Mouse (Mus musculus): Measurements from ENCODE around the gene Art5. TPM values are rescaled to one million over a fixed set of nuclear protein-coding genes. Genes with fewer than 3 reads are reported as not detected.
"Not testable (repeated sequence)": the region's sequence is repeated elsewhere in the genome, so short reads cannot be mapped to it uniquely, and the experiment has no call there.

Gene Art5
- polyA plus RNA-seq, 1 experiment from 2014 or later, result 2.0 TPM

DNA sequence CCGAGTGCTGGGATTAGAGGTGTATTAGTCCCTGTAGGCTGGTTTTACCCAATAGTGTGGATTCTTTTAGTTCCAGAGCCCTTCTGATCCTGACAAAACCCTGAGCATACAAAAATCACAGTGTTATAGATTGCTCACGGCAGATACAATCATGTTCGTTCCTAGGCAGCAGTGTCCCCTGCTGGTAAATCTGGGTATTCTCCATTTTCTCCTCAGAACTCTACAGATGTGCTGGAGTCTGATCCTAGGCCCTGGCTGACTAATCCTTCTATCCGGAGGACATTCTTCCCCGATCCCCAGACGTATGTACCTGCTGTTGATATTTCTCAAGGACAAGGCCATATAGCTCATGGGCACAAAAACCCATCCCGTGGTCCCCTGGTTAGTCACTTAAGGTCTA lies 30.8 kb downstream of the Art5 start:
- H3K4me1 ChIP-seq, result no peaks in the 10 kb centered on the region
- no peak overlapping the region for H3K27ac ChIP-seq
- H3K27me3 ChIP-seq, result no peaks in the 10 kb centered on the region
- no peak overlapping the region for H3K9ac ChIP-seq
- no peaks in the 10 kb centered on the region for H3K9me3 ChIP-seq
- H3K36me3 ChIP-seq, result peaks cover 90% of the 10 kb centered on the region
- 81% methylated on average over 7 of the region's 7 CpGs for WGBS
- ATAC-seq (ENCODE audit: insufficient number of reproducible peaks, insufficient read depth, low FRiP score, low TSS enrichment), result no peak
- H3K4me3 ChIP-seq, result no peak overlapping the region
- no peak overlapping the region for H3K4me2 ChIP-seq (replicated peaks)

DNA sequence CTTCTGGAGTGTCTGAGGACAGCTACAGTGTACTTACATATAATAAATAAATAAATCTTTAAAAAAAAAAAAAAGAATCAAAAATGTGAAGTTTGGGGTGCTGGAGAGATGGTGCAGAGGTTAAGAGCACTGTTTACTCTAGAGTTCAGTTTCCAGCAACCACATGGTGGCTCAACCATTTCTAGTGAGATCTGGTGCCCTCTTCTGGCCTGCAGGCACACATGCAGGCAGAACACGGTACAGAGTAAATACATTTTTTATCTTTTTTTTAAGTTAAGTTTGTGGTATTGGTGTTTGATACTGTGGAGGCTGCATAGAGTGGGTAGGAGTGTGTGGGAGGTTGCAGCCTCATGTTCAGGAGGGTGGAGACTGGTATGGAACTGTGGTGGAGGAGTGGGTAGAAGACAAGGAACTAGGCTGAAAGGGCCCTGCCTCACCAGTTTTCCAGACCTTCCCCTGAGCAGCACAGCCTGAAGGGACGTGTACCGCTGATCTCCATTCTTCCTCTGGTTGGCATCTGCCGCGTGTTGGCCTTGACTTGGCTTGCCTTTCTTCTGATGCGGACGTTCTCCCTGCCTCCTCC lies 32.5 kb downstream of the Art5 start:
- no peak for ATAC-seq (ENCODE audit: insufficient number of reproducible peaks, insufficient read depth, low FRiP score, low TSS enrichment)
- Histone ChIP-seq H3K4me1 (no peaks in the 10 kb centered on the region), H3K27me3 (no peaks in the 10 kb centered on the region), H3K27ac (no peak overlapping the region), H3K9ac (no peak overlapping the region), H3K4me2 (replicated peaks) (no peak overlapping the region), H3K4me3 (no peak overlapping the region), H3K9me3 (no peaks in the 10 kb centered on the region), H3K36me3 (peaks cover 87% of the 10 kb centered on the region)
- 86% methylated on average over 7 of the region's 7 CpGs for WGBS

DNA sequence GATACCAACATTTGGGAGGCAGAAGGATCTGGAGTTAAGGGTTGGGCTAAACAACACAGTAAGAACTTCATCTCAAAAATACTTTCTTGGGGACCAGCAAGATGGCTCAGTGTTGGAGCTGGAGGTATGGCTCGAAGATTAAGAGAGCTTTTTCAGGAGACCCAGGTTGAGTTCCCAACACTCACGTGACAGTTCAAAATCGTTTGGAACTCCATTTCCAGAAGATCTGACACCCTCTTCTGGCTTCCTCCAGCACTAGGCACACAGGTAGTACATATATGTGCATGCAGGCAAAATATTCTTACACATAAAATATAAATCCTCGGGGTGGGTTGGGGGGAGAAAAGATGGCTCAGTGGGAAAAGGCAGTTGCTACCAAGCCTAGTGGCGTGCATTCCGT lies 42.9 kb downstream of the Art5 start:
- H3K4me3 ChIP-seq, result peak overlapping the region; percentile 64
- no peaks in the 10 kb centered on the region for H3K27me3 ChIP-seq
- H3K9me3 ChIP-seq, result no peaks in the 10 kb centered on the region
- WGBS, result 74% methylated on average over 6 of the region's 6 CpGs
- H3K27ac ChIP-seq, result no peak overlapping the region
- no peak for ATAC-seq (ENCODE audit: insufficient number of reproducible peaks, insufficient read depth, low FRiP score, low TSS enrichment)
- peak overlapping the region; percentile 74 for H3K4me2 ChIP-seq (replicated peaks)
- H3K9ac ChIP-seq, result peak overlapping the region; percentile 64
- peaks cover 5% of the 10 kb centered on the region; the same call in 1 of the 2 replicates for H3K36me3 ChIP-seq
- peaks cover 17% of the 10 kb centered on the region for H3K4me1 ChIP-seq

DNA sequence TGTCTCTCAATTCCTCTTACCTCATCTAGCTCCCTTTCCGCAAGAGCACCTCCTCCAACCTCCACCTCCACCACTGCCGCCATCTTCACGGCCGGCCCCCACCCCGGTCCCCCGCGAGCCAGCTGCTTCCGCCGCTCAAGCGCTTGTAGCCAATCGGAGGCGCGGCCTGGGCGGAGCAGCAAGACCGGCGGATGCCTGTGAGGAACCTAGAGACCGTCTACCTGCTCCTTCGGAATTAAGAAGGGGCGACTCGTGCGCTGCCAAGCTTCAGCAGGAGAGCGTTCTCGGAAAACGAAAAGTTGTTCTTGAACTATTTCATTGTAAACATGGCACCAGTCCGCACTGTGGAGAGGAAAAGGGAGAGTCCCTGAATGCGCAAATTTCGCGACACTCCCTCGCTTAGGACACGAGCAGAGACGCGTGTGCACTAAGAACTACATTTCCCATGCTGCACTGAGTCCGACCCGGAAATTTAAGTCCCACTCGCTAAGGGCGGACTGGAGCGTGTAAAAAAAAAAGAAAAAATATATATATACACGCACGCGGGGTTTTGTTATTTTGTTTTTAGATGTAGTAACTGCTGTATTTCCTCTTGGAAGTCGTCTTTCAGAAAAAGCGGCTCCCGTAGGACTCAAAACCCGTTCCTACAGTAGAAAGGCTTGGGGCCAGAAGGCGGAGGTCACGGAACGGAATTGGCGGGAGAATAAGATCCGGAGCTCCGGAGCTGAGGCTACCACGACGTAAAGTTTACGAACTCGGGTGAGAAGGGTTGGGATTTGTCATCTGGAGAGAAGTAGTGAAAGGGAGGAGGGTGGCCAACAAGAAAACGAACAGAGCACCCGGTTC lies 44.0 kb downstream of the Art5 start, which contains the start of the genes Rnf121, Xndc1 and Xntrpc:
Gene Rnf121, minus strand, starts transcription at position 424 of the 846 bp plus-strand sequence.
Gene Xndc1, plus strand, starts transcription at position 466 of the 846 bp plus-strand sequence.
Gene Xntrpc, plus strand, starts transcription at position 668 of the 846 bp plus-strand sequence.
- no peaks in the 10 kb centered on the region for H3K9me3 ChIP-seq
- H3K27me3 ChIP-seq, result no peaks in the 10 kb centered on the region
- H3K27ac ChIP-seq, result peak within 1 kb of the TSS; percentile 78
- ATAC-seq (ENCODE audit: insufficient number of reproducible peaks, insufficient read depth, low FRiP score, low TSS enrichment), result peak; percentile 99
- peak within 1 kb of the TSS; percentile 64 for H3K9ac ChIP-seq
- peak within 1 kb of the TSS; percentile 74 for H3K4me2 ChIP-seq (replicated peaks)
- under 1% methylated on average over 56 of the region's 56 CpGs for whole genome bisulfite sequencing
- peak within 1 kb of the TSS; percentile 64 for H3K4me3 ChIP-seq
- peaks cover 17% of the 10 kb centered on the region for H3K4me1 ChIP-seq
- H3K36me3 ChIP-seq, result peaks cover 3% of the 10 kb centered on the region; the same call in 1 of the 2 replicates

DNA sequence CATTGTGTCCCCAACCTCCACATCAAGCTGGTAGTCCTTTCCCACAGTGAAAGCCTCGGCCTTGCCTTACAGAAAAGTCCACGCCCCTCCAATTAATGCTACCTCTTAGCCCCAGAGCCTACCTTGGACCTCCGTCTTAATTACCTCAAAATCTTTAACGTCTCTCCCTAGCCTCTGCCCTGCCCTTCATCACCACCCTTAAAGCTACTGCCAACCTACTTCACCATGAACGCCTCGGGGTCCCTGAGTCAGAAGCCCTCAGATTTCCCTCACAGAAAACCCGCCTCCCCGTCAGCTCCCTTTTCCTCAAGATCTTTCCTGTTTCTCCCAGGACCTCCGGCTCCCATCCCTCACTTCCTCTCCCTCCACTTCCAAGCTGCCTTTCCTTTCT lies 44.6 kb downstream of the Art5 start:
- under 1% methylated on average over 9 of the region's 9 CpGs for WGBS
- Histone ChIP-seq H3K27me3 (no peaks in the 10 kb centered on the region), H3K4me1 (peaks cover 17% of the 10 kb centered on the region), H3K4me3 (peak overlapping the region; percentile 64), H3K9me3 (no peaks in the 10 kb centered on the region), H3K36me3 (peaks cover 7% of the 10 kb centered on the region; the same call in 1 of the 2 replicates), H3K9ac (peak overlapping the region; percentile 64), H3K4me2 (replicated peaks) (peak overlapping the region; percentile 74), H3K27ac (peak overlapping the region; percentile 78; the same call in 1 of the 2 replicates)
- ATAC-seq (ENCODE audit: insufficient number of reproducible peaks, insufficient read depth, low FRiP score, low TSS enrichment), result no peak

DNA sequence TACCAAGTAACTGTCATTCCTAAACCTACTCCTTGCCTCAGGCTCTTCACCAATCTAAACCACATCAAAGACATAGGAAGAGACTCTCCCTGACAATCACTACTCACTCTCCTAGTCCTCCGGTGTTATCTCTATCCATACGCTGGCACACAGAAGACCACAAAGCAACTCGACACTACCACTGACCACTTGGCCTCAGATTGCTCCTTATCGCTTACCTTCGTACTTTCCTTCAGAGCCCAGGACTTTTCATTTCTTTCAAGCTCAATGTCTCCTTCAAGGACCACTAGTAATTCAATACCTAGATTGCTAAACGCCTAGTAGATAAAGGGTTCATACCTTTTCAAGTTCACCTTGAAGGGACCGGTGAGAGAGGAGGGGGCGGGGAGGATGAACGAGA lies 45.4 kb downstream of the Art5 start:
- H3K9ac ChIP-seq, result no peak overlapping the region; the same call in 1 of the 2 replicates
- WGBS, result 83% methylated on average over 9 of the region's 9 CpGs
- peak overlapping the region; percentile 74 for H3K4me2 ChIP-seq (replicated peaks)
- H3K27ac ChIP-seq, result no peak overlapping the region
- ATAC-seq (ENCODE audit: insufficient number of reproducible peaks, insufficient read depth, low FRiP score, low TSS enrichment), result no peak
- peaks cover 17% of the 10 kb centered on the region for H3K4me1 ChIP-seq
- peak overlapping the region; percentile 64 for H3K4me3 ChIP-seq
- H3K27me3 ChIP-seq, result no peaks in the 10 kb centered on the region
- no peaks in the 10 kb centered on the region for H3K9me3 ChIP-seq
- H3K36me3 ChIP-seq, result peaks cover 15% of the 10 kb centered on the region

DNA sequence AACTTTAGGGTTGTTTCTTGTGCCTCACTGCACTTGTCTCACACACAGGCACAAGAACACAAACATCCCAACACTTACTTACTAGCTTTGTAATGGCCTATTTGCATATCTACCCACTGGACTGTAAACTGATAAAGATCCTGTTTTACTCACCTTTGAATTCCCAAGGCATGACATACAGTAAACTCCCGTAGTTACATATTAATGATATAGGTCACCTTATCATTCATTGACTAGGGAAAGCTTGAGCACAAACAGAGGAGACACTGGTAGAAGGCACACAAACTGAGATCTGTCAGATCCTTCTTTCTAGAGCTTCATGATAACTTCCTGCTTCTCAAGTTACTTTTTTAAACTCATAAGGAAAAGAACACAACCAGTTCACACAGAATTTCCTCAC lies 47.1 kb downstream of the Art5 start:
- H3K4me1 ChIP-seq, result peaks cover 17% of the 10 kb centered on the region
- no peak overlapping the region for H3K4me3 ChIP-seq
- H3K9ac ChIP-seq, result no peak overlapping the region
- no peak for ATAC-seq (ENCODE audit: insufficient number of reproducible peaks, insufficient read depth, low FRiP score, low TSS enrichment)
- no peak overlapping the region for H3K4me2 ChIP-seq (replicated peaks)
- H3K27me3 ChIP-seq, result no peaks in the 10 kb centered on the region
- no peaks in the 10 kb centered on the region for H3K9me3 ChIP-seq
- H3K27ac ChIP-seq, result no peak overlapping the region
- 89% methylated on average over 1 of the region's 1 CpGs for WGBS
- H3K36me3 ChIP-seq, result peaks cover 13% of the 10 kb centered on the region

DNA sequence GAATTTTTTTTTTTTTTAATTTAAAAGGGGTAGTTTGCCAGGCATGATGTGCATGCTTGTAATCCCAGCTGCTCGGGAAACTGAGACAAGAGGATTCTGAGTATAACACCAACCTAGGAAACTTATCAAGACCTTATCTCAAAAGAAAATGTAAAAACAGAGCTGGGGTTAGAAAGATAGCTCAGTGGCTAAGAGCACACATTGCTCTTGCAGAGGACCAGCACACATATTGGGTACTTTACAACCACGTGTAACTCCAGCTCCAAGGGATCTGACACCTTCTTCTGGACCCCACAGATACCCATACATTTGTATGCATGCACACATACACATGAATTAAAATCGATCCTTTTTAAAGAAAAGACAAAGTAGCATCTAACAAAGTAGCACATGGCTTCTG lies 47.9 kb downstream of the Art5 start:
- H3K27ac ChIP-seq, result no peak overlapping the region
- no peak overlapping the region for H3K4me2 ChIP-seq (replicated peaks)
- no peak for ATAC-seq (ENCODE audit: insufficient number of reproducible peaks, insufficient read depth, low FRiP score, low TSS enrichment)
- H3K4me3 ChIP-seq, result no peak overlapping the region
- H3K36me3 ChIP-seq, result peaks cover 17% of the 10 kb centered on the region
- H3K27me3 ChIP-seq, result no peaks in the 10 kb centered on the region
- H3K9me3 ChIP-seq, result no peaks in the 10 kb centered on the region
- WGBS, result 89% methylated on average over 3 of the region's 3 CpGs
- peaks cover 13% of the 10 kb centered on the region for H3K4me1 ChIP-seq
- H3K9ac ChIP-seq, result no peak overlapping the region

DNA sequence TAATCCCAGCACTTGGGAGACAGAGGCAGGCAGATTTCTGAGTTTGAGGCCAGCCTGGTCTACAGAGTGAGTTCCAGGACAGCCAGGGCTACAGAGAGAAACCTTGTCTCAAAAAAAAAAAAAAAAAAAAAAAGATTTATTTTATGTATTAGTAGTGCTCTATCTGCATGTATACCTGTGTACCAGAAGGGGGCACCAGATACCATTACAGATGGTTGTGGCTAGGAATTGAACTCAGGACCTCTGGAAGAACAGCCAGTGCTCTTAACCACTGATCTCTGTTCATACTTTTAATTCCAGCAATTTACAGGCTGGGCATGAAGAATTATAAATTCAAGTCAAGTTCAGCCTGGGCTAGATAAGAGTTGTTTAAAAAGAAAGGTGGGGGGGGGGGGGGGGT lies 60.8 kb downstream of the Art5 start:
- not testable (repeated sequence) for H3K4me1 ChIP-seq; H3K27me3 ChIP-seq; H3K4me2 ChIP-seq (replicated peaks); H3K27ac ChIP-seq; H3K9ac ChIP-seq; H3K4me3 ChIP-seq; H3K9me3 ChIP-seq; ATAC-seq (ENCODE audit: insufficient number of reproducible peaks, insufficient read depth, low FRiP score, low TSS enrichment)
- H3K36me3 ChIP-seq, result peaks cover 16% of the 10 kb centered on the region

Other genes starting within 250 kb of the Art5 start
- gene Anapc15, start 245.8 kb downstream of the Art5 start, polyA plus RNA-seq (2016; fragmentation: Nextera tagmentation; extraction: Ambion mirVana), result 75.5 and 76.6 TPM in 2 replicates
- 1.1 and 1.2 TPM in 2 replicates for gene Folr1, start 238.7 kb downstream of the Art5 start, polyA plus RNA-seq (2016; fragmentation: Nextera tagmentation; extraction: Ambion mirVana)
- 153 and 158 TPM in 2 replicates for gene Lamtor1, start 203.6 kb downstream of the Art5 start, polyA plus RNA-seq (2016; fragmentation: Nextera tagmentation; extraction: Ambion mirVana)
- gene Tomt, start 203.1 kb downstream of the Art5 start, polyA plus RNA-seq (2016; fragmentation: Nextera tagmentation; extraction: Ambion mirVana), result 0.61 and 0.65 TPM in 2 replicates
- 8.8 and 9.8 TPM in 2 replicates for gene Lrrc51, start 175.6 kb downstream of the Art5 start, polyA plus RNA-seq (2016; fragmentation: Nextera tagmentation; extraction: Ambion mirVana)
- gene Numa1, start 175.4 kb downstream of the Art5 start, polyA plus RNA-seq (2016; fragmentation: Nextera tagmentation; extraction: Ambion mirVana), result 115 and 119 TPM in 2 replicates
- 3.6 and 3.8 TPM in 2 replicates for gene Il18bp, start 90.8 kb downstream of the Art5 start, polyA plus RNA-seq (2016; fragmentation: Nextera tagmentation; extraction: Ambion mirVana)
- gene Rnf121, start 44.0 kb downstream of the Art5 start, polyA plus RNA-seq (2016; fragmentation: Nextera tagmentation; extraction: Ambion mirVana), result 28.9 and 33.5 TPM in 2 replicates
- gene Xndc1, start 44.0 kb downstream of the Art5 start, polyA plus RNA-seq (2016; fragmentation: Nextera tagmentation; extraction: Ambion mirVana), result 46.2 and 48.3 TPM in 2 replicates
- gene Xntrpc, start 43.8 kb downstream of the Art5 start, polyA plus RNA-seq (2016; fragmentation: Nextera tagmentation; extraction: Ambion mirVana), result 2.6 and 3.5 TPM in 2 replicates
- gene Trpc2, start 26.4 kb downstream of the Art5 start, polyA plus RNA-seq (2016; fragmentation: Nextera tagmentation; extraction: Ambion mirVana), result 0.28 TPM in 1 of 2 replicates, not detected in the other
- 3.4 and 6.0 TPM in 2 replicates for gene Art1, start 7.7 kb downstream of the Art5 start, polyA plus RNA-seq (2016; fragmentation: Nextera tagmentation; extraction: Ambion mirVana)
- not detected in 2 replicates for gene Chrna10, start 7.3 kb upstream of the Art5 start, polyA plus RNA-seq (2016; fragmentation: Nextera tagmentation; extraction: Ambion mirVana)
- 46.6 and 46.9 TPM in 2 replicates for gene Nup98, start 100.7 kb upstream of the Art5 start, polyA plus RNA-seq (2016; fragmentation: Nextera tagmentation; extraction: Ambion mirVana)
- 78.4 and 83.3 TPM in 2 replicates for gene Pgap2, start 100.7 kb upstream of the Art5 start, polyA plus RNA-seq (2016; fragmentation: Nextera tagmentation; extraction: Ambion mirVana)
- 48.7 and 50.0 TPM in 2 replicates for gene Rhog, start 146.6 kb upstream of the Art5 start, polyA plus RNA-seq (2016; fragmentation: Nextera tagmentation; extraction: Ambion mirVana)
- 24.6 and 25.0 TPM in 2 replicates for gene Stim1, start 158.3 kb upstream of the Art5 start, polyA plus RNA-seq (2016; fragmentation: Nextera tagmentation; extraction: Ambion mirVana)

Measured in embryonic facial prominence, embryonic 12.5 days (tissue).